Mouse (Mus musculus) right cerebral cortex, postnatal 14 days (tissue): ENCODE data around the gene Vmn1r1.
A peak's percentile ranks its signal among the peaks of the same experiment; 100 is the strongest.

Experiments
- DNase-seq: peaks from one replicate; pipeline ENCODE4 v3.0.0; 2022

Gene Vmn1r1

GRCm38 (mm10) chr1:182137204-182138125, 26.8 kb downstream of the Vmn1r1 start:
- DNase-seq: no peak

- peak; percentile 46 for DNase-seq
Observed at GRCm38 (mm10) chr1:182130830-182131229, 33.5 kb downstream of the Vmn1r1 start.

- peak; percentile 84 for DNase-seq
Observed at GRCm38 (mm10) chr1:182124924-182125368, 39.3 kb downstream of the Vmn1r1 start.

- peak; percentile 99 for DNase-seq
Observed at GRCm38 (mm10) chr1:182124506-182124905, 39.8 kb downstream of the Vmn1r1 start, which contains the start of gene Srp9. Srp9 (plus strand) TSS chr1:182124737.

DNA sequence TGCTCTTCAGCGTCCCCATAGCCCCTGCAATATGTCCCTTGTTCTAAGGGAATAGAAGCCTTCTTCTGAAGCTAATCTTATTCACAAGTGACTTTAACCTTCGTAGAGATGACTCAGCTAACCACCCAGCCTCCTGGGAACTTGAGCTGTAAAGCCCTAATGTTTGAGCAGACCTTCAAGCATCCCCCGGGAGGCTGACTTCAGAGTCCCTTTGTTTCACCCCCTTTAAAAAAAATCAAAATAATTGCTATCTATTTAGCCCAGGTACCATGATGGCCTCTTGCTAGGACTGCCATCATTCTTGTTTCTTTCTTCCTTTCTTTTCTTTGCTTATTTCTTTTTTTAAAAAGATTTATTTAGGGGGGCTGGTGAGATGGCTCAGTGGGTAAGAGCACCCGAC, 41.9 kb downstream of the Vmn1r1 start:
- DNase-seq: no peak

- peak; percentile 44 for DNase-seq
Observed at GRCm38 (mm10) chr1:182115651-182116408, 48.5 kb downstream of the Vmn1r1 start.

DNA sequence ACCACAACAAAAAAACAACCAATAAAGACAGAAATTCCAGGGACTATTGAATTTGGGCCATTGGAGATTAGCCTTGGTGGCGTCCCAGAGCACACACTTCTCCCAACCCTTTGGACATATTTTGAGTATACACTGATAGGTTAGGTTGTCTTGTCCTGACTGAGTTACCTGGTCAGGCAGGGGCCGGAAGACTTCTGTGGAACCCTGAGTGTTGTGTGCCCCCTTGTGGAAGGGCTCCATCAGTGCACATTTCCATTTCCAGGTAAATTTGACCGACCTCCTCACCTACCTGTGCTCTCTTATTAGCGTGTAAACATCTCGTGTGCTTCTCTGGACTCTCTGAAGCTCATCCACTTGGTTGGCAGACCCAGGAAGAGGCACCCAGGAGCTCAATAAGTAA, 49.1 kb downstream of the Vmn1r1 start:
- DNase-seq: no peak

DNA sequence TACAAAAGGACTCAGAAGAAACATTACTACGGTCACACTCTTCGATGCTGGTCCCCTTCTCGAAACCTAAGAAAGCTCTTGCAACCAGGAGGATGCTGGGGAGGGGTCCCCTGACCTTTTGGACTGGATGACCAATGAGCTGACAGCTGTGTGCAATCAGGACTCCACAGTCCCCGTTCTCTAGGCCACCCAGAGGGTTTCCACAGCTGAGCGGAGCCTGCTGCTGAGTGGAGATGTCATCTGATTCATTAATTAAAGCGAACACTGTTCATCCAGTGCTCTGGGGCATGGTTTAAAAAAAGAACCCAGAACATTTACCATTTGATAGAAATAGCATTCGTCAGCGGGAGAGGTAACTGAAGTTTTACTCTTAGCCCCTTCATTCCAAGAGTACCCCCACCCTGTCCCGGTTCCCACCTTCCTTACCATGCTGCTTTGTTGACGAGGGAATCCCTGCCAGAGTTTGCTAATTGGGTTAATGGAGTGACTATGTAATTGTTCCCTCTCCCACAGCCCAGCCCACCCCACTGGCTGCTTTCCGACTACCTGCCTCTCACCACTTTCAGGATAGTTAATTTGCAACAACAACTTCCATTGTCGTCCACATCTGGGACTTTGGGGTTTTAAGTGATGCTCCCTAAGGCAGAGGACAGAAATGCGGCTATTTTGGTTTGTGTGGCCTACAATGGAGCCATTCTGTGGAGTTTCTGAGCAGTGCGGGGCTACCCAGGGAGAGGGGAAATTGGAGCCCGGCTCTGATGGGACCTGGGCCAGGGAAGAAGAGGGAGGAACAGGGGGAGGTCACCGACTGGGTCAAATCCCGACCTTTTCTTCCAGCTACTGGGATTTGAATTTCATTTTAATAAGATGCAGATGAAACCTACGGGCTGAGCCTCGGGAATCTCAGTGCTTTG, 50.4 kb downstream of the Vmn1r1 start:
- no peak for DNase-seq

DNA sequence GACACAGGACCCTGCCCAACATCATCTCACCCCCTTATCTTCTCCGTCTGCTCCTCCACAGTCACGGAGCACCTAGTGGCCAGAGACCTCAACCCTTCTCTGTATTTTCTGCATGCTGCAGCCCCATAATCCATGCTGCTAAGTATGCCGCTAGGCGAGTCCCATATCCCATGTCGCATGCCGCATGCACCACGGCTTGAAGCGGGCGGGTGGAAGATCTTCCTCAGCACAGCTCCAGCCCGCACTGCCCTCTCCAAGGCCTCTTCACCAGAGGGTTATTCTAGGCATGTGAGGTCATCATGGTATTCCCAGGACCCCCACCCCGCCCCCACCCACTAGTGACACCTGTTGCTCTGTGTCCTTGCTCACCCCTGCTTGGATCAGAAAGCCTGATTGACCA, 51.2 kb downstream of the Vmn1r1 start:
- DNase-seq: no peak

GRCm38 (mm10) chr1:182112385-182112784, 51.9 kb downstream of the Vmn1r1 start:
- no peak for DNase-seq

GRCm38 (mm10) chr1:182111386-182112317, 52.6 kb downstream of the Vmn1r1 start:
- DNase-seq: peak; percentile 47

DNA sequence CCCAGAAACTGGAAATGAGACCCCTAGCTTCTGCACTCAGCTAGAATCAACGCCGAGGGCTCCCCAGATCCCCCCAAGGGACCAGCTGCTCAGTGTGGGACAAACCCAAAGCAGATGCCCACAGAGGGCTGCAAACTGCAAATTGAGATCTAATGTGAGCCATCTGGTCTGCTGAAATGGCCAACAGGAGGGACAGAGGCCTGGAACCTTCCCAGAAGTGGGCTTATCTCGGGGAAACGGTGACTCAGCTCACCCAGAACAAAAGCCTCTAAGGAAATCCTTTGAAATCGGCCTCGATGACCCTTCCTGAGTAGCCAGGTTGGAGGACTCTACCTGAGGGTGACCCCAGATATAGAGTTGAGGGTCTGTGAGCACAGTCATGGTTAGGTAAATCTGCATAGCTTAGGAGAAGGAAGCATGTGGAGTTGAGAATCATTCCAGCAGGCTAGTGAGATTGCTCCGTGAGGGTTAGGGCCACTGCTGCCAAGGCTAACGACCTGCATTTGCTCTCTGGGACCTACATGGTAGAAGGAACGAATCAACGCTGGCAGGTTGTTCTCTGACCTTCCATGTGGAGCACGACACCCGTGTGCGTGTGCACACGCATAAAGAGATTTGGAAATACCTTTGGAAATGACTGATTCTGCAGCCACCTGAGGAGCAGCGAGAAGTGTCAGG, 53.4 kb downstream of the Vmn1r1 start:
- no peak for DNase-seq

DNA sequence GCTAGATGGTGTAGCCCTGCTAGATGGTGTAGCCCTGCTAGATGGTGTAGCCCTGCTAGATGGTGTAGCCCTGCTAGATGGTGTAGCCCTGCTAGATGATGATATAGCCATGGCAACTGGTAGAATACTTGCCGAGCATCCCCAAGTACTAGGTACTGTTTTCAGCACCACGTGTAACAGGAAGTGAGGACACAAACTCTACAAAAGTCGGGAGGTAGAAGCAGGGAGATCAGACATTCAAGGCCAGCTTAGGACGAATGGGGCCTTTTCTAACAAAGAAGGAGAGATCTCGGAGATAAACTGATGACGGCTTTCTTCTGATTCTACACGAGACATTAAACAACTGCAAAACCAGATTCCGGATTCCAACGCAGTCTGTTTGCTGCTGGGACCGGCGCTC, 54.1 kb downstream of the Vmn1r1 start:
- no peak for DNase-seq

GRCm38 (mm10) chr1:182108397-182109099, 55.7 kb downstream of the Vmn1r1 start:
- DNase-seq: no peak

GRCm38 (mm10) chr1:182107251-182107650, 57.0 kb downstream of the Vmn1r1 start:
- no peak for DNase-seq

DNA sequence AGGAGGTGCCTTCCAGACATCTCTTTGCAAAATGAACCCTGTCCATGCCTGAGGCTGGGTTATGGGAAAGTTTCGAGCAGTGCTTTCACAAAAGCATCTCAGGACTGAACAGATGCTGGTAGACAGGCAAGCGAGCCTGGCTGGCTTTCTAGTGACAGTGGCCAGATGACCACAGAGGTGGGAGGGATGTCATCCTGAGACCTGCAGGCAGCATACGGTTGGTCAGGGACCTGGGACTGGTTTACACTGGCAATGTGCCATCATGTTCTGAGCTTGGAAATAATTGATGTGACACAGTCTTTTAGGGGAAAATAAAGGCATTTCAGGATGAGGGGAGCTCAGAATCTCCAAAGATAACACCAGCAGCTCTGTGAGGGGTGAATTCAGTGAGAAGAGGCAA, 59.3 kb downstream of the Vmn1r1 start:
- DNase-seq: no peak
